Mouse (Mus musculus): ENCODE data around the gene Olfr213.

DNA sequence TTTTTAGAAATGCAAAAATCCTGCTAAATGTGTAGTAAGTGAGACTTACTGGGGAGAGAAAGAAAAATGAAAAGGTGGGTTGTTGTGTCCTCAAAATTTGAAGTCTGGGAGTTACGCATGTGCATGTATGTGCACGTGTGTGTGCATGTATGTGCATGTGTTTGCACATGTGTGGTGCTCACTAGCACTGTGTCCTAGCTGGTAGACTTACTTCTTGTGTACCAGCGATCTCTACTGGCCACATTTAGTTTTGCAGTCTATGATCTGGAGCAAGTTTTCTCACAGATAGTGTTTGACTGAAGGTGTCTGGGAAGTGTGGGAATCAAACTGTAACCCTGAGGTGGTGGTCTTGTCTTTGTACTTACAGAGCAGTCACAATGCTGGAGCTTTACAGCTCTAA lies 31.6 kb downstream of the Olfr213 start:
- TF ChIP-seq CTCF (IDR thresholded peaks at IDR 0.05; ENCODE audit: control insufficient read depth, insufficient read depth, low read length) (peak; percentile 35; the same call in 1 of the 2 replicates), POLR2A (IDR thresholded peaks at IDR 0.05; ENCODE audit: borderline replicate concordance, control insufficient read depth, low read depth, low read length) (no peak)
